Mouse (Mus musculus) left cerebral cortex, adult 18-20 months (tissue): ENCODE data around the gene Dscaml1. TPM values are rescaled to one million over a fixed set of nuclear protein-coding genes. Genes with fewer than 3 reads are reported as not detected.

ENCODE experiments used
- DNase-seq, 2 experiments: peaks; one replicate each; pipeline ENCODE4 v3.0.0; 2021 to 2022; ENCODE audit warnings: low spot score in 2 of 2, mixed read lengths in 1 of 2
- total RNA-seq, 2 experiments: library from RNA; stranded (reverse); gene quantifications; 2 replicates each; pipeline ENCODE4 v1.2.3; 2021

Dscaml1 gene
- total RNA-seq, 2 experiments from 2014 or later: 47.7 to 48.3 TPM

DNA sequence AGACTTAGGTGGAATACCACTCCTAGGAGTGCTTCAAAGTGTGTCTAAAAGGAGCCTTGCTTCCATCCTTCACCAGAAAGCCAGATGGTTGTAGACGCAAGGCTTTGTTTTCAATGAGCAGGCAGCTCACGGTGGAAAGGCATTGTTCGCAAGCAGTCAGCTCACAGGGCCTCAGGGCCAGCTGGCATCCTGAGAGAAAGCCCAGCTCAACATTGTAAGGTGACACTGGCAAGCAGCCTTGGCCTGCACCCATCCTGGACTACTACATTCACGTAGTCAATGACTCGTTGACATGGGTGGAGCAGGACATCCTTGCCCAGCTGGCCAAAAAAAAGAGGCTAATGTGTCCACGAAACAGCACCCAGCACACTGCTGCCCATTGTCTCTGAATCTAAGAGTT is 134.6 kb downstream of the Dscaml1 start:
- DNase-seq: no peak

DNA sequence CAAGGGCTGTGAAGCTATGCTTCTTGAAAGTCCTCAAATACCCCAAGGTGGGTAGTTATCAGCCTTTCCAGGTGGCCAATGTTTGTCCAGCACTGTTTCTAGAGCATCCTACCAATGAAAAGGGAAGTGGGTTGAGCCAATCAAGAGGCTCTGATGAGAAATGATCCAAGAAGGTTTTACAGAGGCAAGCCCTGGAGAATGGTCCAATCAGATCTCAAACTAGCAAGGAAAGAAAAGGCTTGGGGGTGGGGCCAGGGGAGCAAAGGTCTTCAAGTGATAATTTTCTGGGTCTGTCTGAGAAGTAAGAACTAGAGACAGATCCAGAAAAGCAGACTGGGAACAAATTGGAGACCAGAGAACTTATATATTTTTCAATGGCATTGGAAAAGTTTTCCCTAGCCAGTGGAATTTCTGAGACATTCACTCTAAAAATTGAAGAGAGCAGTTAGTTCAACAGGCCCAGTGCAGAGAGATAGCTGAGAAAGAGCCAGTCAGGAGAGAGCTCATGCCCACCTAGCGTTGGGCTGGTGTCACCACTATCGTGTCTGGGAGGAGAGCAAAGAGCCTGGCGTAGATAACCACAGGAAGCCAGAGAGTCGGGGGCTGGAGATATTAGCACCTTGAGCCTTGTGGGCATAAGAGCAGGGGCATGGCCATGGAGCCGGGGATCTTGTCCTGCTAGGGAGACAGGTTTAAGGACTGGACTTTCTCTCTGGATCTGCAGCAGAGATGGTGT is 140.6 kb downstream of the Dscaml1 start:
- no peak for DNase-seq

DNA sequence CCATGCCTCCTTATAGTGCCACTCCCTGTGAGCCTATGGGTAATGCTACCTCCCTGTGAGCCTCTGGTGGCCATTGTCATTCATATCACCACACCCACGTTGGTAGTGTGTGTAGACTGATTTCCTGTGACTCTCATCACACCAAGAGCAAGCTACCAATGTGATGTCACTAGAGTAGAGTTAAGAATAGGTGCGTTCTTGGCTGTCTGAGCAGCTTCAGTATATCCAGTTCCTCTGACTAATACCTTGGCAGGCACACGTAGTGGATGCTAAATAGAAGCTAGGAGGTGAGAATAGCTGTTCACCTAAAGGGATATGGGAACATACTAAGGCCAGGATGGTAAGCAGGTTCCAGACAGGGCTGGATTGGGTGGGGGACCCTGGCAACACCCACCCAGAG is 143.3 kb downstream of the Dscaml1 start:
- DNase-seq: no peak

DNA sequence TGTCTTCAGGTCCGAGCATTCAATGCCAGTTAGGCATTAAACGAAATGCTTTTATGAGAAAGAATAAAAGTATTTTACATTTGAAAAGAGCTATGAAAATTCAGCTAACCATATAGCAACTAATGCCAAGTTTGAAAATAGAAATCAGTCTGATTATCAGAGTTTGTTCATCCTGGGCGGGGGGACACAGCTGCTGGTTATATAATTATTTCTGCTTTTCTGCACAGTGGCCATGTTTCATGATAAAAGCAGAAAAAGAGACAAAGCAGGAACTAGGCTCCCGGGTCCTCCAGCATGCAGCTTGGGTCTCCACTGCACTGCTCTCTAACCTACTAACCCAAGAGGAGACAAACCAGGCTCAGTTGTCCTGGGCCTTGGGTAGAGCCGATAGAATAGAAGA is 143.9 kb downstream of the Dscaml1 start:
- DNase-seq: no peak

DNA sequence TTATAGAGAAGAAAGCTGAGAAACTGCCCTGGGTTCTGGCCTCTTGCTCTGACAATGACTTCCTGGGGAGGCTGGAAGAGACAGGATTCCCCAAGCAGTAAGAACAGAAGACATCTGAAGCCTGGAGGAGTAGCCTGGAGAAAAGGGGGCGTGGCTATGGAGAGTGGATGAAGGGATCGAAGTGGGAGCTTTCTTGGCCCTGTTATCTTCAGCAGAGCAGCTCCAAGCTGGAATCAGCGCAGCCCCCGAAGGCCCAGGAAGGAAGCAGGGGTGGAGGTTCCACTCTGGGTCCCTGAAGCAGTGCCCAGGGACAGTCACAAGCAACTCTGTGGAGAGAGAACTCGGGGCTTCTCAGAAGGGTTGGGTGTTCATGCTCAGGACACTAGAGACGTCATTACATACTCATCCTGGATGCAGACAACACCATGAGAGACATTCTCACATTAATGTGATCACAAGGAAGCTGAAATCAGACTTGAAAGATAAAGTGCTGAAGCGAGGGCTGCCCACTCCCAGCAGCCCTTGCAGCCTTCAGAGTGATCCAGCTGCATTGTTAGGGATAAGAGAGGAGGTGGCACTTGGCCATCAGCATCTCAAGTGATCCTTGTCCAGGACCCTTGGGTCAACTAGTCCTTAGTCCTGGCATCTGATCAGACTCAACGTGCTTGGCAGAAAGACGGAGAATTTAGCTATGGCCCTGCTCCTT is 146.5 kb downstream of the Dscaml1 start:
- no peak for DNase-seq

DNA sequence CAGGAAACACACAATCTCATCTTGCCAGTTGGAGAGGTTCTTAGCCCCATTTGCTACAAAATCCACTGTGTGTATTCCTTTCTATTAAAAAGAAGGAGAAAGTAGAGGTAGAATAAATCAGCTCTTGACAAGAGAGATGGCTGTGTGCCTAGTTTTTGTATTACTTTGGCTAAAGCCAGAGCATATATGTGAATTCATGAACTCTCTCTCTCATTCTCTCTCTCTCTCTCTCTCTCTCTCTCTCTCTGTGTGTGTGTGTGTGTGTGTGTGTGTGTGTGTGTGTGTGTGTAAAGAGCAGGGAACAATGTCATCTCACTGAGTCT is 147.0 kb downstream of the Dscaml1 start:
- no peak for DNase-seq

DNA sequence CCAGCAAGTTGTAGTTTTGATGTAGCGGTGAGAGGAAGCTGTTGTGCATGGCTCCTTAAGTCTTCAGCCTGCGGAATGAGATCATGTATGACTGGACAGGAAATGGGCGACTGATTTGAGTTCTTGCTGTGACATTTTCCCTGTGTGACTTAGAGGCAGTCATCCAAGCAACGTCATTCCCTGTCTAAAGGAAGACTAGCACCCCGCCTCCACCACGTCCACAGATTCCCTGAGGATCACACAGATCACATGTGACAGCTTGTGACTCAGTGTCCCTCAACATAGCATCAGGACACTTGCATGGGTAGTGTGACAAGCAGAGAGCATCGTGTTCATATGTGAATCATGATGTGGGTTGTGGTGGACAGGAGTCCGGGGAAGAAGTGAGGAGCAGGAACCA is 147.6 kb downstream of the Dscaml1 start:
- no peak for DNase-seq

DNA sequence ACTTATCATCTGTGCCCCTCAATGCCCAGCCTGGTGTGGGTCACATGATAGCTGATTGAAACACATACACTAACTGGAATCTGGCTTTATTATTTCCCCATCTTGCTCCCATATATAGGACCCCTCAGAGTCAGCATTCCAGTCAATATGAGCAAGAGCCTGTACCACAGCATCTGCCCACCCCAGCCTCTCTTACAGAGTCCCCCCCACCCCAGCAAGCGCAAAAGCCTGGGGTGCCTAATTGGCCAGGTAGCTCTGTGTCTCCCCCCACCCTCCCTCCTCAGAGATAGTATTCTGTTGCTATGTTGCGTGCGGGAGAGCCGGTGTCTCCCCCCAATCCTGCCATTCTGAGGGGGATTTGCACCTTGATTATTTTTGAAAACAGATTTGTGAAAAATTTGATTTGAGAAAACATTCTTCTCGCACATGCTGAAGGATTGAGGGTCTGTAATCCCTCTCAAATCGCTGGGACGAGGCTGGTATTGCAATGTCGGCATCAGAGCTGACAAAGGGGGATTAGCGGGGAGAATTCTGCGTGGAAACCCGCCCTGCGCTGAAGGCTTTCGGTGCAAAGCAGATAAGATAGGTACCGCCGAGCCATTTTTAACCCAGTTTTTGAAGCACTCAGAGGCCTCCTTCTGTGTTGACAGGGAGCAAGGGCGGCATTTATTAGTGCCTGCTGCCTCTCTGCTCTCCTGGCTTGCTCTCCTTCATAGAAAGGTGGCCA is 153.8 kb downstream of the Dscaml1 start:
- no peak for DNase-seq

DNA sequence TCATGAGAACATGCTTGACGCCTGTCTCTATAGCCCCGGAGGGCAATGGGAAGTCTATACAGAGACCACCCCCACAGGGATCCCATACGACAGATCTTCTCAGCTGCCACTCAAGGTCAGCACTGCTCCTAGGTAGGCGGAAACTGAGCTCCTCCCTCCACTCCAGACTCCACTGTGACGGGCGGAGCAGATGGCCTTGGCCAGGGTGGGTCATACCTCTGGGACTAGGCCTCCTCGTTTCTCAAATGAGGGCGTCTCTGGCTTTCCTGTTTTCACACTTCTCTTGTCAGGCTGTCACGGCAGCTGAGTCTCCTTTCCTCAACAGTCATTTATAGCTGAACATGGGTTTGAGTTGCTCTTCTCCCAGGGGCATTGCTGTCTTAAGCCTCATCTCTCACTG is 160.0 kb downstream of the Dscaml1 start:
- DNase-seq: no peak

DNA sequence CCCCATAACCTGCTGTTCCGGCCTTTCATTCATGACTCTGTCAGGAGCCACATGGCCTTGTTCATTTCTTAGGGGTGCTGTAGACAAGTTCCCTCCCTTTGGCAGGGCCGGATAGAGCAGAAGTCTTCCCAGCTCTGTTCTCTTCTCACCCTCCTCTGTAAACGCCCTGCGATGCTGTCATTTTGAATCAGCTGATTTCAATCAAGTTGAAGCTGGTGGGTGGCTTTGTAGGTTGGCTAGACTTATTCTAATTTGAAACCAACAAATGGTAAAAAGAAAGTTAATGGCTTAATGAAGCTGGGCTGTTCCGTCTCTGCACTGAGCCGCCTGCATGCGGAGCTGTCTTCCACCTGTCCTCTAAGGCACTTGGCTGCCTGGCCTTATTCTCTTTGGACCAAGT is 161.3 kb downstream of the Dscaml1 start:
- DNase-seq: no peak

DNA sequence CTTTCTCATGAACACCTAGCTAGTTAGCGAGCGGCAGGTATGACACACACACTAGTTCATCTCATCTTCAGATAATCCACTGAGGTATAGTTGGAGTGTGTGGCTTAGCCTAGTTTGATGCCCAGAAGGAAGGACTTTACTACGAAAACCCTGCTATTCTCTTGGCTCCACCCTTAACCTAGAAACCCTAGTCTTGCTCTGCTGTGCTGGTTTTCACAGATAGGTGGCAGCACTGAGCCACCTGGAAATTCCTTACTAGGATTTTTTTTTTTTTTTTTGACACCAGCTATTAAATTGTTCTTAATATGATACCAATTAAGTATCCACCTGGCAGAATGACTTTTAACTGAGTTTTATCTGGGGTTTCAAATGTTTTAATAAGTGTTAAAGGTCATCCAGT is 163.4 kb downstream of the Dscaml1 start:
- DNase-seq: peak; percentile 53 to 56

DNA sequence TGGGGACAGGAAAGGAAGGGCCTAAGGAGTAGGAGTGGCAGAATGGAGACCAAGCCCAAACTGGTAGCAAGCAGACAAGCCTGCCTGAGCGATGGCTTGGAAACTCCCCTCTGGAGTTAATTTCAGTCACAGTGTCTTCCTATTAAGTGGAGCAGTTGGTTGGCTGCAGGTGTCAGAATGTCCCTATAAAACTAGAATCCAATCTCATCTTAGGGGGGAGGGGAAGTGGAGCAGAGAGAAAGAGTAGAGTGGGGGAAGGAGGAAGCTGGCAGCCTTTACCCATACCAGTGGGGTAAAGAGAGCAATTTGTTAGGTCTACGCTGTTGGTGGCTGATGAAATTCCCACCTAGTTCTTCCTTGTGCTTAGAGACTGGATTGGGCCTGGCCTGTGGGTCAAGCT is 164.6 kb downstream of the Dscaml1 start:
- no peak for DNase-seq

DNA sequence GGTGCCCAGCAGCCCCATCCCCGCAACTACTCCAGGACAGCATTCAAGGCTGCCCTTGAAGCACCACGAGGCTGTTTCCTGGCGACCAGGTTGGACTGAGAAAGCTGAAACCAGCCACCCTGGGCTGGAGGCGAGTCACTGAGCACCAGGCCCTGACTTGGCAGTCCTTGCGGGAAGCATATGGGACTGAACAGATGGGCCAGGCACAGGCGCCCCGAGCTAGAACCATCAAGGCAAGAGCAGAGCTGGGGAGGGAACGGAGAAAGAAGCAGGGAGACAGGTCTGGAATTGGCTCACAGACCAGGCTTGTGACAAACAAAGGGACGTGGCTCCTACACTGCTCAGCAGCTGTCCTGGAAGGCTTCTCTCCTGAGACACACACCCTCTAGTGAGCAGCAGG is 165.9 kb downstream of the Dscaml1 start:
- peak in 1 of 2 experiments; percentile 40 for DNase-seq

DNA sequence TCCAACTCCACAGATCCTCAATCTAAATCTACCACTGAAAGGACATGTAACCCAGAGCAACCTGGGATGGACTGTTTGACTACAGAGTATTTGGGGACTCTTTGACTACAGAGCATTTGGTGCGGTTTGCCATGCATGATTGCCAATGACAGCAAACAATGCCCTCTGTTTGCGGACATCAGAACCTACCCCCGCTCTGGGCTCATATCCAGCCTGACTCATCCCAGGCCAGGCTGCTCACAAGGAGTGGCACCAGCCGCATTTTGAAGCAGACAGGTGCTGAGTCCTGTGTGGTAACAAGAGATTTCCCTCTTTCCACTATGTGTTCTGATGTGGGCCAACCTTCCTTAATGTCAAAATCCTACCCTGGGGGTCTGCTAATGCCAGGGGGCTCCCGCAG is 171.7 kb downstream of the Dscaml1 start:
- no peak for DNase-seq

DNA sequence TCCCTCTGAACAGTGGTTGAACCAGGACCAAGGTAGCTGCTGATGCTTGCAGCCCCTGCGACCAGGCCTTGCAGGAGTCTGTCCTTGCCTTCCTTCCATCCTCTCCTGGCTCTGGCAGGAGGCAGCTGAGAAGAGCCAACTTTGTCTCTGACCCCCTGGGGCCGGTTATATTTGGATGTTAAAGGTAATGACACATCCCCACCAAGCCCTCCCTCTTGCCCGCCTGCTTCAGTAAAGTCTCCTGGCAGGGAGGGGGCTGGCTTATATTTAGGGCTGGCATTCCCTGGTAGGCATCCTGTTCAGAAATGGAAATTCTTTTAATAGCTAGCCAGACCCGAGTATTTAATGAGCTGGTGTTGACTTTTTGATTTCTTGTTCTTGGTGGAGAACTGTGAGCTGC is 172.9 kb downstream of the Dscaml1 start:
- DNase-seq: no peak

DNA sequence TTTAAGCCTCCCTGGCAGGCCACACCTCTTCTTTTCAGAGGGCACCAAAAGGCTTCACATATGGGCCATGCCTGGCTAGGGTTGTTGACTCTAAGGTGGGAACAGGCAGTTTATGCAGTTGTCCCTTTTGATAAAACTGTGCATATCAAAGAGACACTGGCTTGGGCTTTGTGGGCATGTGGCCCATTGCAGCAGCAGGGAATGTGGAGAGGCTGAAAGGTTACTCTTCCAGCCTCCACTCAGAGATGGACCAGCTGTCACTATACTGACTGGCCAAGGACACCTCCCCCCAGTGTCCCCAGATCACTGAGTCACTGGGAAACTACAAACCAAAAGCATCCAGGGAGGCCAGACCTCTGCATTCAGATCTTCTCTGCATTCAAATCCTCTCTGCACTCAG is 180.9 kb downstream of the Dscaml1 start:
- DNase-seq: no peak

DNA sequence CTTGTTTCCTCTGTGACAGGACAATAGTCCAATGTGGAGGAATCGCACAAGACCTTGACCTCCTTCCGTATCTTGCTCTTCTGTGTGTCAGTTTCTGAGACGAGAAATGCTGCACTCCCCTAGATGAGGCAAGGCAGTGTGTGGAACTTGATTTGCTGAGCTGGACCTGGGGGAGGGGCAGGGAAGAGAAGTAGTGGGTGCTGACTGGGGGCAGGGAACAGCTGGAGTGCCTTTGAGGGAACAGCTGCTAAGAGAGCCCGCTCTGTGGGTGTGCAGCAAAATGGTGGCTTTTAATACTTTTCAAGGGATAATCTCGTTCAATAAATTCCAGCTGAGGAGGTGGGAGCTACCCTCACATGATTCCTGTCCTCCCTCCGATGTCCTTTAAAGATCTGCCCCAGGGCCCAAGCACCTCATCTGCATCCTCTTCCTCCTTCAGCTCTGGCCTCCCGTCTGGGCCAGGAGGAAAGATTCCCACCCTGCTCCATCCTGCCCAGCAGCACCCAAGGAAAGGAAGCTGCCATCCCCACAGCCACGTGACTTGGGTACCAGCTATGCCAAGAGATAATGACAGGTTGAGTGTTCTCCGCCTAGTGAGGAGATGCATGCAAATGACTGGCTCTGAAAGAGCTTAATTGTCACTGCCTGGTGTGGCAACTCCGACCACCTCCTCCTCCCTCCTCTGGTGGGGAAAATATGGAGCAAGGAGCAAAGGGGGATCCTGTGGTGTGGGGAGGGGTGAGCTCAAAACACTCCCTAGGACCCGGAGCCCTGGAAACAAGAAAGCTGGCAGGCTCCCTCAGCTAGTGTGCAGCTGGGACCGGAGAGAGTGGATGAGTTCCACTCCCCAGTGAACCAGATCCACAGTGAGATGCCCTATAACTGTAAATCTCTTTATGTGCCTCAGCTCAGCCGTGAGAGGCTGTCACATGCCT is 181.9 kb downstream of the Dscaml1 start:
- DNase-seq: peak; percentile 44 to 52

DNA sequence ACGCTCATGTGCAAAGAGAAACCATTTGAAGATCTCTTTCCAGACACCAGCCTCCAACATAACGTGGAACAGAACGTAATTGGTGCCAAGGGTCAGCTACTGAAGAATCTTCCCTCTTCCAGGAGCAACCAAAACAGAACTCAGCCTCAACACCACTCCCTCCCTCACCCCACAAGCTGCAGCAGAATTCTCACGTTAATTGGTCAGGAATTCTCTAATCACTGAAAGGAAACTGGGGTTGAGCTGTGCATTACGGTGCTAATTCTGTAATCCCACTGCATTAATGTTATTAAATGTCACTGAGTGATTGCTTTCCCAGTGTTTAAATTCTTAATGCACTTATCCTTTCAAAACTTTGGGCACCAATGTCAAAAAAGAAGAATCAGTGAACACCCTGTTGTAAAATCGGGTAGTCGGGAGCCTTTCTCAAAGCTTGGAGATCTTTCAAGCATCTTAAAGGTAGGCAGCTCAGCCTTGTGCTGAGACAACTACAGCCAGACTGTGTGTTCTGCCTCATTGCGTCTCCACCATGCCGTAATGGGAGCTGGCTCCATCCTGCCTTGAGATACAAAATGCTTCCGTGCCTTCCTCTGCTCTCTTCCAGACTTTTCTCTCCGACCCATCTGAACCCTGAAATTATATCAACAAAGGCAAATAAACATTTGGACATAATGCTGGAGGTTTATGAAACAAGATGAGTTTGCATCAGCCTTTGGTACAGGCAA is 184.1 kb downstream of the Dscaml1 start:
- no peak for DNase-seq

DNA sequence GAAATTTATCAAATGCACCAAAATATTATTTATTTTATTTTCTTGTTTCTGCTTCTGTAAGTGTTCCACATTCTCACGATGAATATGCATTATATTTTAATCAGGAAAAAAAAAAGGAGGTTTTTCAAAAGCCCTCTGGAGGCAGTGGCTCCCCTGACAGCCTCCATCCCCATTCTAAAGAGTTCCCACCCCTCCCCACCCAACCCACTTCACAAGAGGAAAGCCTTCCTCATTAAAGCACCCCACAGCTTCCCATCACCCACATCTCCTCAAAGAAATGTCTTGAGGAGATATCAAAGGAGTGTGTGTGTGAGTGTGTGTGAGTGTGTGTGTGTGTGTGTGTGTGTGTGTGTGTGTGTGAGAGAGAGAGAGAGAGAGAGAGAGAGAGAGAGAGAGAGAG is 188.2 kb downstream of the Dscaml1 start:
- no peak for DNase-seq

DNA sequence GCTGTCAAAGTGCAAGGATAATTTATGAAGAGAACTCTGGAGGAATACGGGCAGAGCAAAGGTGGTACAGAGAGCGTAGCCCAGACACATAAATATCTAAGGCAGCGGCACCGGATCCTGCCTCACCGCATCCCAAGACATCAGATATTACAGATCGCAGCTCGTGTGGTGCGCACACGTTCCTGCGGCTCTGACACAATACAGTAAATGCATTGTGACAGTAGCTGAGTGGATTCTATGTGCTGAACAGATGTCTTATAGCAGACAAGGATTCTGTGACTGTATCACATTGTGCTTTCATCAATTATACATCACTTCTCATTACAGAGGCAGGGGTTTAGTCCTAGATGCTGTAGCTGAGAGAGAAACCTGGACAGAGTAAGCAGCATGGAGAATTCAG is 191.5 kb downstream of the Dscaml1 start:
- DNase-seq: no peak

DNA sequence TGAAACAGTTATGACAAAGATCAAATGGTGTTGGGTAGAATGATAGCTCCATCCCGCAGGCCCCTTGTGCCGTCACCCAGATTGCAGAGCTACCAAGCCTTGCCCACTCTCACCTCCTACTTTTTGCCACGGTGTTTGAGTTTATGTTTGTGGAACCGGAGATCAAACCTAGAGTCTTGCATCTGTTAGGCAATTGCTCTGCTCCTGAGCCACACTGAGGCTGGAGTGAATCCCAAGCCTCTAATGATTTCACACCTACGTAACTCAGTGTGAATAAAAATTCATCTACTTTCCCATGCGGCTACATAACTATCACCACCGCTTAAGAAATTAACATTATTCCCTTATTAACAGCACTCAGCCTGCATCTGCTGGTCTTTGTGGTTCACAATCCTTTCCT is 192.0 kb downstream of the Dscaml1 start:
- DNase-seq: no peak
